Mouse (Mus musculus) small intestine, adult 2 months (tissue): ENCODE results near the gene Arl13a.

Experiments
- CTCF ChIP-seq: fragments of 200-500 bp; IDR thresholded peaks from 2 replicates; pipeline ENCODE4 v1.5.1; 2012; ENCODE audit warnings: low read depth, mild to moderate bottlenecking, control low read depth, inconsistent platforms, low read length, moderate library complexity, mixed read lengths; ENCODE audit not compliant: insufficient replicate concordance, insufficient read length; ENCODE audit errors: extremely low read depth
- POLR2A ChIP-seq: fragments of 200-500 bp; IDR thresholded peaks from 2 replicates; pipeline ENCODE4 v1.6.1; 2012; ENCODE audit warnings: low read depth, mild to moderate bottlenecking, control low read depth, inconsistent platforms, low read length, moderate library complexity

- TF ChIP-seq CTCF (no peak), POLR2A (no peak)
Measured at GRCm38 (mm10) chrX:134248202-134248601, 60.9 kb downstream of the Arl13a start.
